Mouse (Mus musculus) cerebellum, postnatal 36 days (tissue): ENCODE measurements around the gene Dtd2.
A peak's percentile ranks its signal among the peaks of the same experiment; 100 is the strongest.

Experiments used
- DNase-seq, 2 experiments: peaks; one replicate each; pipeline ENCODE4 v3.0.0; 2021 to 2022; ENCODE audit warnings: mixed read lengths in 2 of 2

Dtd2 gene

DNA sequence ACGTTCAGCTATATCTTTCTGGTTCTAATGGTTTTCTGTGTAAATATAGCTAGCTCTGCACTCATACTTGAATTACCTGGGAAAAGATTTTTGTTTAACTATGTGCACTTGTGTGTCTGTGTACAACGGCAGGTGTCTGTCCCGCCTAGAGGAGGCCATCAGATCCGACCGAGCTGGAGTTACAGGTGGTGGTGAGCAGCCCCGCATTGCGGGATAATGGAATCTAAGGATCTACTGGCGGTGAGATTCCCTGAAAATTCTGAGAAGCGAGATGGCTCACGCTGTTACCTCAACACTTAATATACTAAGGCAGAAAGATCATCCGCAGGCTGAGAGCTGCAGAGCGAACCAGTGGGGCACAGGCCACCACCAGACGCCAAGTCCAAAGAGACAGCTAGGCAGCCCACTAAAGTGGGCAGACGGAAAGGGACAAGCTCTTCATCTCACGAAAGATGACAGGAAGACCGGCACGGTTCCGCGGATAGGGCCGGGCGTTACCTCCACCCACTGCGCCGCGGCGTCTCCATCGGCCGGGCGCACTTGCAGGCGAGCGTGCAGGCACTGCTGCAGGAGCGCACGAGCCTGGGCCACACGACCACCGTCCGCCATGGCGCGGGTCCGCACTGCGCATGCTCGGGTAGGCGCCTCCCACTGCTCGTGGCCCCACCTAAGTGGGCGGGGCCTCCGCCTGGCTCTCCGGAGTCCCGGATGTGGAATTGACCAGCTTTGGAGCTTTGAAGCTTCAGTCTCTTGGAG lies at the start of gene Dtd2:
Gene Dtd2 (minus strand): TSS at position 625 of the 756 bp plus-strand sequence.
- DNase-seq: peak; percentile 91 to 95

DNA sequence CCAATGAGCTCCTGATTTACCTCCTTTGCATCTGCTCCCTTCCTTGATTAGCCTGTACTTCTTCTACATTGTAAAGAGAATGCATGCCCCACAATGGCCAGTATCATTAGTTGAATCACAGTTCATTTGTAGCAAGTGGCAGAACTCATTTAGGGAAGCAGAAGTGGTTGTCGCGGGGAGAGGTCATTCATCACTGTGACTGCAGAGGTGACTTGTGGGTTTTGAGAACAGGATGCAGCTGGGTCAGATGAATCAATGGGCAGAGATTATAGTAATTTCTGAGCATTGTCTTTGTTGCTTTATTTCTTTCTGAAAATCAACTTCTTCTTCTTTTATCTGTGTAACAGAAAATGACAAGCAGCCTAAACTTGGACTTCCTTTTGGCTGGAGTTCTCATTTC lies 43.0 kb upstream of the Dtd2 start:
- DNase-seq: no peak

DNA sequence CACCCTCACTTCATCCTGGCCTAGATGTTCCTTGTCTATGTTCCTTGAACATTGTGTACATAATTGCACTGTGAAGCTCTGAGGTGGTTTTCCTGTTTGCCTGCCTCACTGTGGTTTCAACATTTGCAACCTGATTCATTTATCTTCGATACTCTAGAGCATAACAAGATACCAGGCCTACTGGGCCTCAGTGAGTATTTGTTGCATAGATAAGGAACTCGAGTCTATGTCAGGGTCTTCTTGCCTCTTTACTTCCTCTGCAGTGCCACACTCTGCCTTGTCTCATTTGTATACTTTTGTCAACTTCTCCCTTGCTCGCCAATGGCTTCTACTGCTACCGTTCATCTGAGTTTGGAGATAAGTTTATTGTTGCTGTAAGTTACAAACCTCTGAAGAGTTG lies 40.1 kb upstream of the Dtd2 start:
- DNase-seq: no peak

DNA sequence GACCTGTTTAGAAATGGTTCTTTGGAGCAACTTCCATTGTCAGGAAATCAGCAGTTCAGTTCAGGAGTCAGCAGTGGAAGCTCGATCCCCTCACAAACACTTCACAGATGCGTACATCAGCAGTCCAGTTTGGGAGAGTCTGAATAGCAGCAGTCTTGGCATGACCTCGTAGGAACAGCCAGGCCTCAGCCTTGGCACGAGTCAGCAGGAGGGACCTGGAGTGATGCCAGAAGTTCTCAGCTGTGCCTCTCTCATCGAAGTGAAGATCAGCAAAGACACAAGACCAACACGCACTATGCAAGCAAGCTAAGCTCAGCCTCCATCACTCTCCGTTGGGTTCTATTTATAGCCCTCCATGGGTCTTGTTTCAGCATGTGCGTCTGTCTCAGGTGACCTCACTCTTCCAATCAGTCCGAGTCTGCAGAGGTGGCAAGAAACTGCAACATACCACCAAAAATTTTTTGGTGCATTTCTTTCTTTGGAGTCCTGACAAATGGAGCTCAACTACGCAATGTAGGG lies 36.6 kb upstream of the Dtd2 start:
- peak in 1 of 2 experiments; percentile 7 for DNase-seq

DNA sequence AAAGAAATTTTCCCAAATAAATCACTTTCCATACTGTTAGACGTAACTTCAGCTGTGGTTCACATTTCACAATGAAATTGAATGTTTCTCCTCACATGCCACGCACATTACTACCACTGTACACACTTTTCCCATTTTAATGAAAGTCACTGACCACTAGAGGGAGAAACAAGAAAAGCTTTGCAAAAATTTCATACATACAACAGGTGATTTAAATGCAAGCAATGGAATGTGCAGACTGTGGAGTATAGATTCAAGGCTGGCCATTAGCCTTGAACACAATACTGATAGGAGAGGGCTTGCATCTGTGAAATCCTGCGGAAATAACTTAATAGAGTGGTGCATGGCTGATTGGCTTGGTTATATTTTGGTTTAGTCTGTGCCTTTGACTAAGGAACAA lies 32.1 kb upstream of the Dtd2 start:
- no peak for DNase-seq

DNA sequence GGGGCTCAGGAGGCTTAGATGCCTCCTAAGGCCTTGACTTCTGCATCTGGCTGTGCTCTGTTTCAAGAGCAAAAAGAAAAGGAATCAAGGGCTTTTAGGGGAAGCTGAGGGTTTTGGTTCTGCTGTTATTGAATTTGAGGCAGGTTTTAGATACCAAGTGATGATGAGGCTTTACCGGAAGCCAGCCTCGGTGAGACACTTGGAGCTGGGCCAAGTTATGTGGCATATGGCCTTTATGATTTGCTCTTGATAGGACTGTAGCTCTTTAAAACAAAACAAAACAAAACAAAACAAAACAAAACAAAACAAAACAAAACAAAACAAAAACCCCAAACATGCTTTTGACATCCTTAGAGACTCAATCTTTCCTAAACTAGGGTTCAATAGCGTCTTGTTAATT lies 28.7 kb upstream of the Dtd2 start:
- DNase-seq: no peak

DNA sequence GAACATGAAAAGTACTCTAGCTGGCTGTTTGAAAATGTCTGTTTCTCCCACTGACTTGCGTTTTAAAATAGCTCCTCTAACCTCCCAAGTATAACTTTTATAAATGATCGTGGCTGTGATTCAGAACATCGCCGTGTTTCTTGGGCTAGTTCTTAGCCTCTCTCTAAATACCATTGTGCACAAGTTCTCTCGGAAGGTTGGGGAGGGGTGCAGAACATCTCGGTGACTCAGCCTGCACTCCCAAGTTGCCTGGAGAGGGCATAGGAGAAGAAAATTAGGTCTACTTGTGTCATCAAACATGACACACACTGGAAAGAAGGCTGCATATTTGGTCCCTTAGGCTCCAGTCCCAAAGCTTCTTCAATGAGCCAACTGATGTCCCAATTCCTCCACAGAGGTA lies 26.0 kb upstream of the Dtd2 start:
- no peak for DNase-seq

DNA sequence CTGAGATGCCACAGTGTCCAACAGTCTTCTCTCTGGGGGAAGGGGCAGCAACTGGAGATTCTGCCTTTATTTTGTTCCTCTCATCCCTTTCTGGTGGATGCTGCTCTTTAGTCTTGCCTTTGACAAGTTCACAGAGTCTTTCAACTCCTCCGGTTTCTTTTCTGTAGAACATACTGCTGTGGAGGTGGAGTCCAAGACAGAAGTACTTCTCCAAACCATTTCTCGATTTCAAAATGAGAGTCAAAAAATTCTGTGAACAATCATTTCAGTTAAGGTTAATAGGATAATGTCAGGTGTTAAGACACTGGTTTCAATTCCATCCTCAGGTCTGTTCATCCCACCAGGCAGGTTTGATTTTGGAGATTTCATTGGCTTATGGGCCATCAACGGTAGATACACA lies 21.7 kb upstream of the Dtd2 start, which contains the start of gene Gpr33:
Gene Gpr33 (minus strand): TSS at position 101 of the 400 bp plus-strand sequence.
- no peak for DNase-seq

DNA sequence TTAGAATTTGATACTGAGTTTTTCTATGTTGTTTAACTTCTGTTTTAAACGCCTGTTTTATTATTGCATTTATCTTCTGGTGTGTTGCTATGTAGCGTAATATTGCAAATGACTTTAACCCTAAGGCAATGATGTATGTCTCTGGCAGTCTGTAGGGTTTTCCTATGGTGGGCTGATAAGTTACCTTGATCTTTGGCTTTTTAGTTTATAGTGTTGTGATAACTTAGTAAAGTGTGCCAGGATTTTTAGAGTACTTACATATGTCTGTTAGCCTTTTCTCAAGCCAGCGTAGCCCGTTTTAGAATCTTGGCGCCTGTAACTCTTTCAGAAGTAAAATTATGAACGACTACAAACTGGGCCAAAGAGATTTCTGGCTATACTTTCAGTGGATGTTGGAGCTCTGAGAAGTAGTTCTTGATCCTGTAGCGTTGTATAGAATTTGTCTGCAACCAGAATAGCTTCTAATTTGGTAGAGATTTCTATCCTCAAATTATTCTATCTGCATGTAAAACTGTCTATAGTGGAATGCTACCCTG lies 8.3 kb upstream of the Dtd2 start:
- no peak for DNase-seq

DNA sequence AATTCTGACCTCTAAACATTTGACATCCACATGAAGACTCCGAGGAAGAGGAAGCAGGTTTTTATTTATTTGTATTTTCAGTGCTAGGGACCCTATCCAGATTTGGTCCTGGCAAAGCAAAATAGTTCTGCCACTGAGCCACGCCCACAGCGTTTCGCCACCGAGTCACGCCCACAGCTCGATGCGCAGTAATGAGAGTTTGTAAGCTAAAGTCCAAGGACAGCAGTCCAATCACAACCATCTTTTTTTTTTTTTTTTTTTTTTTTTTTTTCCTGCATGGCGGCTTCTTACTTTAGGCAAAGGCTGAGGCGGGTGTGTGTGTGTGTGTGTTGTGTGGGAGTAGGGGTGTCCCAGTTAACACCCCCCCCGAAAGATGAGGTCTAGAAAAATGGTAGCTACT lies 7.7 kb upstream of the Dtd2 start:
- DNase-seq: no peak

DNA sequence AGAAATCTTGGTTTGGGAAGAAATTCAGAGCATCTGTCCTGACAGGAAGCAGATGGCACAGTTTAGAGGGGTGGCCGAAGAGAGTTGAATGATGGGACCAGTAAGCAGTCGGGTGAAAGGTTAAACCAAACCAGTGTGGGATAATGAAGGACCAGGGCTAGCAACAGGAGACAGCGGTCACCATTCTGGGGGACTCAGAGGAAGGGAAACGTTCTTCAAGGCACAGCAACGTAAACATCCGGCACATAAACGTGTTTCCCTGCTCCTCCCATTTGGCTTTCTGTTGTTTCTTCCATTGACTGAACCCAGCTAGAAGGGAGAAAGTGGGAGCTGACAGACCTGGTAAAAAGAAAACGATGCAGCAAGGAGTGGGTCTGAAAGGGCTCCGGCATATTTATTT lies 7.0 kb upstream of the Dtd2 start:
- no peak for DNase-seq

DNA sequence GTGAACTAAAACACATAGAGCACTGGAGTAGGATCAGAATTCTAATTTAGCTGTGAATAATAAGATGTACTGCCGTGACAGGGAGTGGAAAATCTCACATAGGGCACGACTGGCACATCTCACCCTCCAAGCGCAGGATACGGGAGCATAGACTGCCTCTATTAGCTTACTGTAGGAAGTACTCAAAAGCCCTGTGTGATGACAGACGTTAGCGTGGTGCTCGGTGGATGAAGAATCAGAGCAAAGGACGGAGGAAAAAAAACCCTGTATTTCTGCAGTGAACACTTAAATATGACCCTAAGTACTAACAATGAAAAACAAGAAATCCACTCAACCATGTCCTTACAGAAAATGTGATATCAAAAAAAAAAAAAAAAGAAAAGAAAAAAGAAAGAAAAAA lies 5.9 kb upstream of the Dtd2 start:
- no peak for DNase-seq

DNA sequence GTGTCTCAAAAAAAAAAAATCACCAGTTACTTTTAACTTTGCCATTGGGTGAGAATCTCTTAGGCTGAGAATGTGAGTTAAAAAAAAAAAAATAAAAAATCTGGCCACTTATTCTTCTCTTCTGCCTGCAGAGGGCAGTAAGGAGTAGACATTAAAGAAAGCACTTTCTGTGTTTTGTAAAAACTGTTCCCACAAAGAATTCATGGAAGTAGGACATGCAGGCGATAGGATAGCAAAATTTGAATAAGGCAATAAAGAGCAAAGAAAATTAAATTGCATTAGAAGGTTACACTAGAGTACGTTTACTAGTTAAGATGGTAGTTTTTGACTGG lies 4.3 kb upstream of the Dtd2 start:
- no peak for DNase-seq

DNA sequence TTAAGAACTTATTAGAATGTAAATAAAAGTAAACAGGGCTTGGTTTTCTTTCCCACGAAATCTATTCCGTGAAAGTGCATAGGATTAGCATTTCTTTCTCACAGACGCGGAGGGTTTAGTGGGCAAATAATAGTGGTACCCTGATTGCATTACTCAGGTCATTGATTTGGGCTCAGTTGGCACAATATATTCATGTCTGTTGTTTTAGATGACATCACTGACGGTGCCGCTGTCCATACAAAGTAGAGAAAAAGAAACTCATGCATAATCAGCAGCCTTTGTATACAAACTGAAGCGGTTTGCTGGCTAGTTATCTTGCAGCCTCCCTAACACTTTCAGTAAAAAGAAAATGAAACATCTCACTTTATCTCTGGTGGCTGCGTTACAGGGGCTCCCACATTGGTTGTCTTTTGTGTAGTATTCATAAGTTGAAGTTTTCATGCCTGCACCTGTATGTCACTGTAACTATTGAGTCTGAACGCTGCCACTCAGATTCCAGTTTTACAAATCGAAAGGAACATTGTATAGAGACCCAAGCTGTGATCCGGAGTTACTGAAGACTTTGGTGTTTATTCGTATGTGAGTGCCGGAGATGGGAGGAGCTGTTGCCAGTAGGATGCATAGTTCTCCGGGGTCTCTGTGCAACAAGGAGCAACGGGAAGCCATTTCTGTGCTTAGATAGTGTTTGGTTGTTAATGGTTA lies 3.8 kb upstream of the Dtd2 start:
- DNase-seq: no peak

DNA sequence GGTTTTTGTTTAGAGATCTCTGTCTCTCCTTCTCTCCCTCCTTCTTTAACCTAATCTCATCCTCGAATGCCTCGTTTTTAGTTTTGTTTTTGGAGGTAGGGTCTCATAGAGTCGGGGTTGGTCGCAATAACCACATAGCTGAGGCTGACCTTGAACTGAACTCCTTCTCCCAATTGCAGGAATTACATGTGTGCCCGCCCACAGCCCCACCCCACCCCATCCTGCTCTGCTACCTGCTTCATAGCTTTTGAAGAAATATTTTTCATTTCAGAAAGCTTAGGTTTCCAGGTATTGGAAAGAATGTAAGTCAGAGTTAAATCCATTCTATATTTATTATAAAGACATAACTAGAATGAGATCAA lies 313 bp upstream of the Dtd2 start:
- DNase-seq: no peak

DNA sequence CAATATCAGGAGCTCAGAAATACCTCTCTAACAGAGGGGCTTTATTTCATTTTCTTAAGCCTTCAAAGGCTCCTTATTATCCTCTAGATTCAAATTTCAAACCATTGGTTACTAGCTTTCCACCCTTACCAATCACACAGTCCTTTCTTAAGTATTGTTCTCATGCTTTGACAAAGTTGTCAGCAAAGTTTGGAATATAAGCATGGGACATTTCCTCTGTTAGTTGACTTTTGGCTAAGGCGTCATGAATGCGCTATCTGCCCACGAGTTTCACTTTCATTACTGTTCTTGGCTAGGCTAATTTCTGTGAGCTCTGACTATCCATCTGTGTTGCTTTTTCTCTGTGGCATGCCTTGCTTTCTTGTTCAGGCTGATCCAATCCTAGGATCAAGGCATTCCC lies 3.6 kb downstream of the Dtd2 start:
- DNase-seq: no peak

DNA sequence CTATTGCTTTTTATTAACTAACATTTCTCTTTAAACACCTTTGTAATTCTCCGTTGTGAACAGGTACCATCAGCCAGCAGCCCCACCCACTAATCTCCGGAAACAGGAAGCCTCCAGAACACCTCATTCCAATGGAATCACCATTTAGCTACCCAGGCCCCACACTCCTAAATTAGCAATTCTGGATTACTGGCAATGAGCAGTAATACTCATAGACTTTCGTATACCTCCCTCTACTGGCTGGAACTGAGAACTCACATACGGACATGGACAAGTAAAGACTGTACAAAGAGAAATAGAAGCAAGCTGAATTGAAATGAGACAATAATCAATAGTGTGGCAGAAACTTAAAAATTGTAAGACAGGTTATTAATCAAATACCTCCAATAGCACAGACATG lies 4.8 kb downstream of the Dtd2 start:
- DNase-seq: peak; percentile 32 to 72

DNA sequence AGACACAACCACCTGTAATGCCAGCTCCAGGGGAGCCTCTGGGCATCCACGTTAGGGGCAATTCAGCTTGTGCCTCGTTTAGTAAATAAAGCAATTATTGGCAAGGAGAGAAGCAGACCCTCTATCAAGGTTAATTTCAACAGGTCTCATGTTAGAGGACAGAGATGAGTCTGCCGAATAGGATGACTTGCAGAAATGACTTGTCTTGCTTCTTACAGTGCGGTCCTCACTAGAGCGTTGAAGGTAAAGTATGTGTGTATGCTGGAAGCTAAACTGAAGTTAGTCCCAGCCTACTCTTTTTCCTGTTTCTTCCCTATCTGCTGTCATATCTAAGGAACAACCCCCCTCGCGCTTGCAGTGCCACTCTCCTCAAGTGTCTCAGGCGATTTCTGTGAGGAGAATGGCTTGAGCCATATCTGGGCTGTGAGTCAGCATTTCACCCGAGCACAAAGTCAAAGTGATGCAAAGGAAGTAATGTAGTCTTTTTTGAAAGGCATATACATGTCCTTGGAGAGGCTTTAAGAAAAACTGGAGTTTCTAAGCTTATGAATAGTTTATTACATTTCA lies 7.9 kb downstream of the Dtd2 start:
- no peak for DNase-seq

DNA sequence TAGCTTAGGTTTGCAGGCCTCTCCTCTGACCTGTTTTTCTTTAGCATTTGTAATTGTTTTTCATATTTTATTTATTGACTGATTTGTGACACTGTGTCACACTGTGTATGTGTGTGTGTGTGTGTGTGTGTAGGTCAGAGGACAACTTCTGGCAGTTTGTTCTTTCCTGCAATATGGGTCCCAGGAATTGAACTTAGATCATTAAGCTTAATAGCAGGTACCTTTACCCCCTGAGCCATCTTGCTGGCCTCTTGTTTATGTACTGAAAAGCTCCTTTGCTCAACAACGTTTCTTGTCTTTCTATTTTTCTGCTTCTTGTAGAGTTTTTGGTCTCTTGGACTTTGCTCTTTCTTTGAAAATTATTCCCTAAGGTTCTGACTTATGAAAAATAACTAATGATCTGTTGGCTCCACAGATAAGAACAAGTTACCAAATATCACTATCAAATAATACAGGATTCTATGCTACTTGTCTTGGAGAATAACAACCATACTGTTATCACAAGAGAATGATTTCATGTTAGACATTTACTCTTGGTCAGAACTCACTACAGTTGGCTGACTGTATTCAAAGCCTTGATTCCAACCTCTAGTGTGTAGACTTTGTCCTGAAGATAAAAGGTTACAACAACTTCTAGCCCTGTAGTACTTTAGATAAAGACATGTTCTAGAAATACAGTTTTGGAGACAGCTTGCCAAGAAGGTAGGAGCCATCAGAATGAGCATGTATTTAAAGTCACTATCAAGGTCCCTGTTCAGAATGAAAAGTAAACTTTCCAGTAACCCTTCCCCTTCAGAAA lies 10.4 kb downstream of the Dtd2 start:
- no peak for DNase-seq

DNA sequence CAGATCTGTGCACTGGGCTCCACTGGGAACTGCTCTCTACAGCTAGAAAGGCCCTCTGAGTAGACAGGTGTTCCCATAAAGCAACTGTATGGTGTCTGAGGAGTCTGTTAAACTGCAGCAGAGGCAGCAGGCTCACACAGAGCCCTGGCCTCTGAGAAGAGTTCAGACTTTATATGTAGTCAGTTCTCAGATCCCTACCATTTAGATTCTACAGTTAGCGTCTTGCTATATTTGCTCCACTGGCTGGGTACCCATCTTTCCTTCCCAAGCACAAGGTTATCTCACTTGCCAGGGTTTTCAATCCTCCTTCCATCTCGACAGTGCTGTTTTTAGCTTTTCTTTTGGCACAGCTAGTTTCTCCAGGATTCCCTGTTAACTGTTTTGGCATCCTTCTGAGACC lies 15.7 kb downstream of the Dtd2 start:
- no peak for DNase-seq

DNA sequence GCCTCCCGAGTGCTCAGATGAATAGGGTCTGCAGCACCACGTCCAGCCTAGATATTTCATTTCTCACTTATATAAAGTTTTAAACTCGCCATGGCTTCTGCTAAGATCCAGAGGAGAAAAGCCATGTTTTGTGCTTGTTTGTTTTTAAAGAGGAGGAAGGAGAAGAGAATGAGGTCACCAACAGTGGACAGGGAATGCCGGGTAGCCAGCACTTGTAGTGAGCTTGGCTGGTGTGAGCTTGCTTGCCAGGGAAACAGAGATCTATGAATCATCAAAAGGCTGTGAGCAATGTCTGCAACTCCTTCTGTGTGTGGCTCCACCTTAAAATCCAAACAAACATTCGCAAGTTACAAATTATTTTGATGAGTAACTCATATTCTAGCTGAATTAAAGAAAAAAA lies 17.8 kb downstream of the Dtd2 start:
- DNase-seq: no peak

DNA sequence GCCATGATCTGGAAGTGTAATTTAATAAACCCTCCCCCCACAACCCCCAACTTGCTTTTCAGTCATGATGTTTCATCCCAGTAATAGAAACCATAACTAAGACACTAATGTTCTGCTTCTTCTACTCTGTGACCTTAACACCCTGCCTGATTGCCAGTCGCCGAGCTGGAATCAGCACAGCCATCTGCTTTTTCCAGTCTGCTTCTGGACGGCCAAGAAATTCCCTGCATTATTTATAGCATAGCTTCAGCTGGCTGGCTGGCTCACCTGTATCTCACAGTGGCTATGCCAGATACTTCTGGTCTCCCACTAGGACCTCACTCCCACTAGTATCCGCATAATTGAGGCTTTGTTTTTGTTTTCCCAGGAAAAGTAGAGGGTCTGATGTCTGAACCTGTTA lies 20.5 kb downstream of the Dtd2 start:
- peak; percentile 28 to 32 for DNase-seq

DNA sequence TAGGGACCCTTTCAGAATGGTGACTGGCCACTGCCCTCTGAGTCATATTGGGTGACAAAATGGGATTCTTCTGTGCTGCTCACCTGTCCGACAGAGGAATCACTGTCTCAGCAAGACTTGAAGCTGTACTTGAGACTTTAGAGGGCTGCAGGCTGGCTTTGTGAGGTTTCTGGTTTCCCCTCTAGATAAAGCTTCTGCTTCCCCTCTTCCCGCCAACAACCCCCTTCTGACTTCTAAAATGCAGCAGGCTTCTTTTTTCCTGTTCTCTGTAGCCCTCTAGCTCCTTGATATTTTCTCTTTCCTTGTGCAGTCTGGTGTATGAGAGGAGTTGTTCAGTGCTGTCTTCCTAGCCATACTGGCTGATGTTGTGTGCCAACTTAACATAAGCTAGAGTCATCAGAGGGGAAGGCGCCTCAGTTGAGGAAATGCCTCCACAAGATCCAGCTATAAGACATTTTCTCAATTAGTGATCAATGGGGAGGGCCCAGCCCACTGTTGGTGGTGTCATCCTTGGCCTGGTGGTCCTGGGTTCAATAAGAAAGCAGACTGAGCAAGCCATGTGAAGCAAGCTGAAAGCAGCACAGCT lies 21.0 kb downstream of the Dtd2 start:
- no peak for DNase-seq
